Mouse (Mus musculus) erythroid progenitor cell, adult 5-6 weeks (primary cell): Measurements from ENCODE around the gene Pi4kb. TPM values are rescaled to one million over a fixed set of nuclear protein-coding genes. Genes with fewer than 3 reads are reported as not detected.
"Not testable (repeated sequence)": the region's sequence is repeated elsewhere in the genome, so short reads cannot be mapped to it uniquely, and the experiment has no call there.

ENCODE experiments used
- ATAC-seq: replicated peaks from 2 replicates; pipeline ENCODE4 v1.8.0; 2016; ENCODE audit warnings: moderate number of reproducible peaks, mild to moderate bottlenecking, moderate TSS enrichment, inconsistent platforms; ENCODE audit not compliant: poor library complexity, low FRiP score, severe bottlenecking
- total RNA-seq, 2 experiments: library from RNA; stranded (forward) in 1 of 2; stranded (reverse) in 1 of 2; fragments of 150-400 nt in 1 of 2; fragments of 186-747, 209-891 nt in 1 of 2; gene quantifications; 2 replicates each; pipeline versions ENCODE4 v1.2.3 to v1.2.4; 2015 to 2017; ENCODE audit warnings: low replicate concordance in 2 of 2

The Pi4kb gene
- total RNA-seq, 2 experiments from 2014 or later: 9.5 to 12.2 TPM

- no peak for ATAC-seq
Measured at GRCm38 (mm10) chr3:95013699-95014427, 39.3 kb downstream of the Pi4kb start.

DNA sequence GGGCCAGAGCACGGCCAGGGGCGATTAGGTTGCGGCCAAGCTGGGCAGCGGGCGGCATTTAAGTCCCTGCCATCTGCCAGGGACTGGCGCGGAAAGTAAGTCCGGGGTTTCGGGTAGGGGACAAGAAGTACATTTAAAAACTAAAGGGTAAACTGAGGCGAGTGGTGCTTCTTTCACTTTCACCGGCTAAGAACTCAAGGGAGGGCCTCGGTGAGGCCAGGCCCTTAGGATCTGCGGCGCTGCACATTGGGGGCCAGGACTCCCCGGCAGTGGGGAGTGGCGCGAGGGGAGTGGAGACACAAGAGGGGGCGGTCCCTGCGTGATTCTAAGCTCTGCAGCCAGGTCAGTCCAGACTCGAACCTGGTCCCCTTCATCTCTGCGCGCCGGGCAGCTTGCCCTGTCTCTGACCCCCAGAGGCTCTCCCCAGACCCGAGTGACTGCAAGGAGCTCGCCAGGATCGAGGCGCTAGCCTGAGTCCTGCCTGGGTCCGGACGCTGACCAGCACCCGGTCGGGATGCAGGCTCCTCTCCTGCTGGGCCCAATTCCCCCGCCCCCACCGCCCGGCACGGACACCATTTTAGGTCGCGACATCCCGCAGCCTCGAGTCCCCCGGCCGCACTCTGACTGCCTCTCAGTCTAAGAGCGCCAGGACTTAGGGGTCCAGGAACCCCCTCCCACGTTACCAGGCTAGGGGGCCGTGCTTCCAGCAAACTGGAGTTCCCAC lies 40.1 kb downstream of the Pi4kb start:
- peak; percentile 27 for ATAC-seq

GRCm38 (mm10) chr3:95015337-95015872 lies 40.9 kb downstream of the Pi4kb start, which contains the start of gene Zfp687:
Zfp687 (minus strand) TSS chr3:95015448.
- ATAC-seq: peak; percentile 86

GRCm38 (mm10) chr3:95015891-95016531 lies 41.5 kb downstream of the Pi4kb start:
- peak; percentile 70 for ATAC-seq

DNA sequence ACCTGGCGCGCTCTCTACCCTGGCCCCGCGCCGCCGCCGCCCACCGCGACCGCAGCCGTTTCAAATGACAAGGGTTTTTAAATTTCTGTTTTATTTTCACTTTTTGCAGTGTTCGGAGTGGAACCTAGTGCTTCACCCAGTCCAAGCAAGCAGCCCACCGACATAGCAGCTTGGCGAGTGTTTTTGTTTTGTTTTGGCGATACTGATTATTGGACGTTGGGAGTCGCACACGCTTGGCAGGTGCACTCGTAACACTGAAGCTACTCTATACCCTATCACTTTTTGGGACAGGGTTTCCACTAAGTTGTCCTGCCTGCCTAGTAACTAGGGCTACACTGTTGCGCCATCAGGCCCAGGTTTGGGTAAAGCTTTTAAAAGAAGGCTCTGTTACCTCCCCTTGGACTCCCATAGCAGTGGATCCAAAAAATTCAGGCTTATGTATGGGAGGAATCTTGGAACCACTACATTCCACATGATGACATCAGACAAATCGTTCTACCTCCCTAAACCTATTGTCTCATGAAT lies 42.1 kb downstream of the Pi4kb start:
- no peak for ATAC-seq

DNA sequence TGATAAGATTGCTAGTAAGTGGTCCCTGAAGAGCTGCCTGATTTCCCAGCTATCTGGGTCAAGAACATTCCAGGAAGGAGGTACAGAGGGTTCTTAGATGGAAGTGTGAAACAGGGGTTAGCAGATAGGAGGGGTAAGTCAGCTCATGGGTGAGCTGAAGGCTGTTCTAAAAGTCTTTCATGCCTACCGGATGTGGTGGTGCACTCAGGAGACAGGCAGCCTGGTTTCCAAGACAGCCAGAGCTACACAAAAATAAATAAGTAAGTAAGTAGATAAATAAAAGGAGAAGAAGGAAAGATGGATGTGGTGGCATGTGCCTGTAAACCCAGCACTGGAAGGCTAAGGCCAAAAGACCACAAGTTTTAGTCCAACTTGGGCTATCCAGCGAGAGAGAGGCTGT lies 44.2 kb downstream of the Pi4kb start:
- no peak for ATAC-seq

- ATAC-seq: not testable (repeated sequence)
Measured at GRCm38 (mm10) chr3:95020956-95021355, 46.4 kb downstream of the Pi4kb start.

GRCm38 (mm10) chr3:95024551-95024950 lies 50.0 kb downstream of the Pi4kb start:
- no peak for ATAC-seq

GRCm38 (mm10) chr3:95025202-95025601 lies 50.7 kb downstream of the Pi4kb start:
- no peak for ATAC-seq

- no peak for ATAC-seq
Measured at GRCm38 (mm10) chr3:95027057-95027645, 52.6 kb downstream of the Pi4kb start.

GRCm38 (mm10) chr3:95027701-95028100 lies 53.2 kb downstream of the Pi4kb start:
- no peak for ATAC-seq

DNA sequence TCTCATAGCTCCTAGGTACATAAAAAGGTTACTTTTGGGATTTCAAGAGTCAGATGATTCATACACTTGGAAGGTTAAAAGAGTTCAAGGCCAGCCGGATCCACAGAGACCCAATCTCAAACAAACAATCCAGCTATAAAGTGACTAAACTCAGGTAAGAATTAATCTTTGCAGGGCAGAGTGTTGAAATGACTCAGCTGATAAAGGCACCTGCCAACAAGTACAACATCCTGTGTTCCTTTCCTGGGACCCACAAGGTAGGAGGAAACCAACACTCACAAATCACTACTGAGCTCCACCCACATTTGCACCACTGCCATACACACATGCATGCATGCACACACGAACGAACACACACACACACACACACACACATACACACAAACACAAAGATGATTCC lies 54.1 kb downstream of the Pi4kb start:
- ATAC-seq: no peak

DNA sequence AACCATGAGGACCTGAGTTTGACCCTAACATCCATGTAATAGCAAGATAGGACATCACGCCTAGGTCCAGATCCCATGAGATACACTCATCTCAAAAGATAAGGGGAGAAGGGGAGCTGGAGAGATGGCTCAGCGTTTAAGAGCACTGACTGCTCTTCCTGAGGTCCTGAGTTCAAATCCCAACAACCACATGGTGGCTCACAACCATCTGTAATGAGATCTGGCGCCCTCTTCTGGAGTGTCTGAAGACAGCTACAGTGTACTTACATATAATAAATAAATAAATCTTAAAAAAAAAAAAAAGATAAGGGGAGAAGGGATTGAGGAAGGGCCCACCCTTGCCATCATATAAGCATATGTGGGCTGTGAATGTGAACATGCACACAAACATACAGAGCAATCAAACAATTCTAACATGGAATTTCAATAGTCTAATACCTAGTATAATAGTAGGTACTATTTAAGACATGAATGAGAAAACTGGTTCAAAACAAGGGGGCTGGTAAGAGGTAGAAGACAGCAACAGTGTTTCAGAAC lies 54.8 kb downstream of the Pi4kb start:
- ATAC-seq: not testable (repeated sequence)

GRCm38 (mm10) chr3:95029953-95030352 lies 55.4 kb downstream of the Pi4kb start:
- no peak for ATAC-seq

DNA sequence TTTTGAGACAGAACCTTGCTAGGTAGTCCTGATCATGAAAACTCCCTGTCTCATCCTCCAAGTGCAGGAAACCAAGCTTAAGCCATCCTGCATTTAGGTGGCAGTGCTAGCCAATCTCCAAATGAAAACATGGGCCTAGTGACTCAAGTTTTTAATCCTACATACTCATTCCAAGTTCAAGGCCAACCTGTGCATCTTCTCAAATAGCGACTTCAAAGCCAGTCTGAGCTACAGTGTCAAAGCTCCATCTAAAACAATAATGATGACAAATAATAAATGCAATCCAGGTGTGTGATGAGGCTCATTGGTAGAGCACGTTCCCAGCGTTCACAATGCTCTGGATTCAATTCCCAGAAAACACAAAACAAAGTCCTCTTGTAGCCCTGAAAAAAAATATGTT lies 67.1 kb downstream of the Pi4kb start:
- no peak for ATAC-seq

DNA sequence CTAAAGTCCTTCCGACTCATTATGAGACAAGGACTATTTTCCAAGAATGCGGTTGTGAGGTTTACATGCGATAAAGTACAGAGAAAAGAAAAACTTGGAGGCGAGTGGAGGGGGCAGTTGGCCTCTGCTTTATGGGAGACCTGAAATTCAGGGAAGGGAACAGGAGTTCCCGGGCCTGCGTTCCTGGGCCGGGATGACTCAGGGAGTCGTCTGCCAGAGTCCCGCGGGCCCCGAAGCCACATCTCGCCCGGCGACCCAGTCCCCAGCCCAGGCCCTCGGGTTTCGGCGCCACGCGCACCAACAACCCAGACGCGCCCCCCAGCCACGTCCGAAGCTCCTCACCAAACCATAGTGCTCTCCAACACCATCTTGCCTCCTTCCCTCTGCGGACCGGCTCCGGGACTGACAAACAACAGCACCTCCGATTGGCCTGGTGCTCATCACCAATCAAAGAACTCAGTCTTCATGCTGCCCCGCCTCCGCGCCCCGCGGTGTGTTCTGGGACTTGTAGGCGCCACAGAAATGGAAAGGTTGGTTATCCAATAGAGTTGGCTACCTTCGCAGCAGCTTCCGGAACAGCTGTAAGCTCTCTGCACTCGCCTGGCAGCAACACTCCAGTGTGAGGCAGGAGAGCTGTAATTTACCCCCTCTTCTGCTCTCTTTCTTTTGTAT lies 67.8 kb downstream of the Pi4kb start, which contains the start of gene Psmd4:
Psmd4 (minus strand) TSS at position 449 of the 672 bp plus-strand sequence.
- ATAC-seq: peak; percentile 98

- ATAC-seq: peak; percentile 52
Measured at GRCm38 (mm10) chr3:95042838-95043229, 68.3 kb downstream of the Pi4kb start.

GRCm38 (mm10) chr3:95043251-95043650 lies 68.7 kb downstream of the Pi4kb start:
- ATAC-seq: no peak

- no peak for ATAC-seq
Measured at GRCm38 (mm10) chr3:95046462-95047057, 72.0 kb downstream of the Pi4kb start.
